Mouse (Mus musculus) forebrain, embryonic 15.5 days (tissue): Measurements from ENCODE around the gene Hnrnpu. TPM values are rescaled to one million over a fixed set of nuclear protein-coding genes. Genes with fewer than 3 reads are reported as not detected.
"Not testable (repeated sequence)": the region's sequence is repeated elsewhere in the genome, so short reads cannot be mapped to it uniquely, and the experiment has no call there.

Experiments
- ATAC-seq: fragments of 200-750 bp; cut with Nextera tagmentation; replicated peaks from 2 replicates; pipeline ENCODE4 v1.8.0; 2017; ENCODE audit warnings: mild to moderate bottlenecking, moderate TSS enrichment, moderate library complexity
- H3K27ac ChIP-seq: fragments of 300-500 bp; sonication (generic); replicated peaks from 2 replicates; pipeline ENCODE4 v1.5.1; 2015; ENCODE audit warnings: mild to moderate bottlenecking, inconsistent platforms
- H3K27me3 ChIP-seq: fragments of 300-500 bp; sonication (generic); 2 replicates; pipeline ENCODE4 v1.6.1; 2015; ENCODE audit warnings: inconsistent platforms
- H3K36me3 ChIP-seq: fragments of 300-500 bp; sonication (generic); 2 replicates; pipeline ENCODE4 v1.6.1; 2015; ENCODE audit warnings: mild to moderate bottlenecking, inconsistent platforms
- H3K4me1 ChIP-seq: fragments of 300-500 bp; sonication (generic); 2 replicates; pipeline ENCODE4 v1.6.1; 2015; ENCODE audit warnings: inconsistent platforms
- H3K4me2 ChIP-seq: fragments of 300-500 bp; sonication (generic); replicated peaks from 2 replicates; pipeline ENCODE4 v1.6.1; 2015; ENCODE audit warnings: mild to moderate bottlenecking, inconsistent platforms
- H3K4me3 ChIP-seq: fragments of 300-500 bp; sonication (generic); 2 replicates; pipeline ENCODE4 v1.5.1; 2015; ENCODE audit warnings: mild to moderate bottlenecking, inconsistent platforms
- H3K9ac ChIP-seq: fragments of 300-500 bp; sonication (generic); replicated peaks from 2 replicates; pipeline ENCODE4 v1.6.1; 2015; ENCODE audit warnings: mild to moderate bottlenecking, inconsistent platforms
- H3K9me3 ChIP-seq: fragments of 300-500 bp; sonication (generic); 2 replicates; pipeline ENCODE4 v1.6.1; 2016; ENCODE audit warnings: inconsistent platforms
- WGBS: fragments of 180-500 bp; shearing (Covaris S2); methylation state at CpG from one replicate; pipeline ENCODE4 v1.1.7; 2015; ENCODE audit warnings: mixed read lengths; 5-methylcytosine and 5-hydroxymethylcytosine counted together
- polyA plus RNA-seq: library from polyadenylated mRNA; unstranded; fragments of >200 nt; fragmentation: Nextera tagmentation; extraction: Ambion mirVana; gene quantifications from 2 replicates; pipeline ENCODE4 v1.2.1, GENCODE M21; 2015

Hnrnpu gene
- polyA plus RNA-seq, 1 experiment from 2014 or later: 410 TPM

GRCm38 (mm10) chr1:178320038-178320722, 17.4 kb downstream of the Hnrnpu start:
- peak overlapping the region; percentile 95 for H3K9ac ChIP-seq
- no peaks in the 10 kb centered on the region for H3K9me3 ChIP-seq
- peak overlapping the region; percentile 60 for H3K4me2 ChIP-seq
- 19% methylated on average over 8 of the region's 8 CpGs for WGBS
- peaks cover 36% of the 10 kb centered on the region for H3K4me1 ChIP-seq
- H3K27ac ChIP-seq: peak overlapping the region; percentile 100
- H3K4me3 ChIP-seq: peak overlapping the region; percentile 81
- no peak for ATAC-seq
- H3K27me3 ChIP-seq: no peaks in the 10 kb centered on the region
- H3K36me3 ChIP-seq: peaks cover 37% of the 10 kb centered on the region

DNA sequence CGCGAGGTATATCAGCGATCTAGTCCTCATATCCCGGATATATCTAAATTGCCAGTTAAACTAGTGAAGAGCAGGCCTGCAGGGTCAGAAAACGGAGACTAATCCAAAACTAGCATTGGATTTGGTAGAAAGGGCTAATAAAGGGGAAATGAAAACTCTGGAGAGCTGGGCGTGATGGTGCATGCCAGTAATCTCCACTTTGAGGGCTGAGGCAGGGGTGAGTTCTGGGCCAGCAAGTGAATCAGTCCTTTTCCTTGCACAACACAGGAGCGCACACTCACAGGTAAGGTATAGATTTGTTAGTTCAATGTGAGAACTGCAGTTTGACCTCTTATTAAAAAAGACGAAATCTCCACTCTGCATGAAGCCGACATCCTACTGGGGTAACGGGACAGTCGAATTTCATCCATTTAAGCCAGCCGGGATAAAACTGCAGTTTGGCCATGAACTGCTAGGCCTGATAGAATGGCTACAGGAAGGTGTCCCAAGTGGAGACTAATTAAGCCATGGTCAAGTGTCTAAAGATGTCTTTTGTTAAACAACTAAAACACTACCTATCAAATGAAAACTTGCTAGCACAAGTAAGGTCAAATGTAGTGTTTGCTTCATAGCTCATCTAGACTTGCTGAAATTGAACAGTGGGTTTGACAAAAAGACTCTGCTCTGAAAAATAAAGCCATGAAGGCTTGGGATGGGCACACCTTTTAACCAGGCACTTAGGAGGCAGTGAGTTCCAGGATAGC, 18.1 kb downstream of the Hnrnpu start:
- peak; percentile 33 for ATAC-seq
- Histone ChIP-seq H3K27me3 (no peaks in the 10 kb centered on the region), H3K27ac (peak overlapping the region; percentile 100), H3K4me3 (peak overlapping the region; percentile 81), H3K9ac (peak overlapping the region; percentile 95), H3K36me3 (peaks cover 29% of the 10 kb centered on the region), H3K9me3 (no peaks in the 10 kb centered on the region), H3K4me2 (peak overlapping the region; percentile 60), H3K4me1 (peaks cover 36% of the 10 kb centered on the region)
- under 1% methylated on average over 12 of the region's 12 CpGs for WGBS

DNA sequence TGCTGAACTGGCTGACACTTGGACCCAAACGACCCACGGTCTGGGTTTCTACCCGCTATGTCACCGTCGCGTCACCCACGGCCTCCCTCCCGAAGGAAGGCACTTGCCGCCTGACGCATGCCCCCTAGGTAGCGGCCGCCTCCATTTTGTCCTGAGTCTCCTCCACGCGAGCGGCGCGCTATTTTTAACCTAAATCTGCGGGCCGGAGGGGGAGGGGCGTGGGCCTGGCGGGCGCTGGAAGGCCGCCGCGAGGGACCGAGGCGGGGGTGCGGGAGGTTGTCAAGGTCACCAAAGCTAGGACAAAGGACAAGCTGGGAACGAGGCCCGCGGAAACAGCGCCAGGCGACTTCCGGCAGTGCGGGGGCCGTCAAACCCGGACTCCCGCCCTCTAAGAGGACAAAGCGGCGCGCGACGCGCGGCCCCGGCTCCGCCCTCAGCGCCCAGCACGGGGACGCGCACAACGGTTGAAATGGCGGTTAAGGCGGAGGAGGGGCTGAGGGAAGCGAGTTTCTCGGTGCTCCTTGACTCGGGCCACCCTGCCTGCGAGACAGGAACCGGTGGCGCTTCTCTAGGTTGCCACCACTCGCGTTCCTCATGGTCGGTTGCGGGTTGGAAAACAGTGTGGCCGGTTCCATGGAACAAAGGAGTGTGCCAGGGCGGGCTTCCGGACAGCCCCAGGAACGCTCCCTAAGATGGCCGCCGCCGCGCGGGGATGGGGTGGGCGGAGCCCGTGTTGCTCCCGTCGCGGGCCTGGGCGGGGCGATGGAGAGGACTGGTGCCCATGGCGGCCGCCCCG, 19.0 kb downstream of the Hnrnpu start, which contains the start of gene Cox20:
TSS of gene Cox20 (plus strand) at position 742 of the 796 bp plus-strand sequence.
- no peaks in the 10 kb centered on the region for H3K9me3 ChIP-seq
- H3K36me3 ChIP-seq: peaks cover 25% of the 10 kb centered on the region
- H3K4me1 ChIP-seq: peaks cover 36% of the 10 kb centered on the region
- peak; percentile 95 for ATAC-seq
- peak within 1 kb of the TSS; percentile 81 for H3K4me3 ChIP-seq
- peak within 1 kb of the TSS; percentile 100 for H3K27ac ChIP-seq
- peak within 1 kb of the TSS; percentile 60 for H3K4me2 ChIP-seq
- H3K27me3 ChIP-seq: no peaks in the 10 kb centered on the region
- peak within 1 kb of the TSS; percentile 95 for H3K9ac ChIP-seq
- under 1% methylated on average over 82 of the region's 83 CpGs for WGBS

DNA sequence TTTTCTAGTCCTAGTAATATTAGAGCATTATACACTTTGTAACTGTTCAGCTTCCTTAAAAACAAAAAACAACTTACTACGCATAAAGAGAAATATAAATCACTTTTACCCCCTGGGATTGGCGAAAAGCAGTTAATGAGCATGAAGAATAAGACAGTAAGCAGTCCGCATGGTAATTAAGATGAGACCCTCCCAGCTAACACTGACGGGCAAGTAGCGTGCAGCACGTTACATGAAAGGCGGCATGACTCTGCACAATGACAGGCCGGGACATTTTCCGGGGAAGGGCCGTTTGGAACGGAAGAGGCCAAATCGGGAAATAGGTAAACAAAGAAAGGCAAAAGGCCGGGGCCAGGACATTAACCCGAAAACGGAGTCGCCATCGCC, 19.6 kb downstream of the Hnrnpu start:
- Histone ChIP-seq H3K9me3 (no peaks in the 10 kb centered on the region), H3K4me3 (peak overlapping the region; percentile 81), H3K4me1 (peaks cover 36% of the 10 kb centered on the region), H3K4me2 (peak overlapping the region; percentile 60), H3K27ac (peak overlapping the region; percentile 100), H3K9ac (peak overlapping the region; percentile 95), H3K36me3 (peaks cover 19% of the 10 kb centered on the region), H3K27me3 (no peaks in the 10 kb centered on the region)
- ATAC-seq: peak; percentile 81
- WGBS: under 1% methylated on average over 17 of the region's 17 CpGs

GRCm38 (mm10) chr1:178317275-178318001, 20.2 kb downstream of the Hnrnpu start:
- Histone ChIP-seq H3K36me3 (peaks cover 13% of the 10 kb centered on the region), H3K4me2 (peak overlapping the region; percentile 60), H3K27ac (peak overlapping the region; percentile 100), H3K9me3 (no peaks in the 10 kb centered on the region), H3K27me3 (no peaks in the 10 kb centered on the region), H3K4me1 (peaks cover 36% of the 10 kb centered on the region), H3K4me3 (peak overlapping the region; percentile 81), H3K9ac (peak overlapping the region; percentile 95)
- 33% methylated on average over 10 of the region's 10 CpGs for WGBS
- ATAC-seq: no peak

GRCm38 (mm10) chr1:178314236-178314635, 23.4 kb downstream of the Hnrnpu start:
- no peak overlapping the region for H3K4me3 ChIP-seq
- H3K27ac ChIP-seq: no peak overlapping the region
- peaks cover 12% of the 10 kb centered on the region for H3K4me1 ChIP-seq
- ATAC-seq: no peak
- 95% methylated on average over 2 of the region's 2 CpGs for WGBS
- no peaks in the 10 kb centered on the region for H3K27me3 ChIP-seq
- no peak overlapping the region for H3K4me2 ChIP-seq
- no peak overlapping the region for H3K9ac ChIP-seq
- H3K36me3 ChIP-seq: no peaks in the 10 kb centered on the region
- no peaks in the 10 kb centered on the region for H3K9me3 ChIP-seq

- H3K4me2 ChIP-seq: no peak overlapping the region
- 95% methylated on average over 1 of the region's 1 CpGs for WGBS
- H3K9ac ChIP-seq: no peak overlapping the region
Observed at GRCm38 (mm10) chr1:178313039-178313597, 24.5 kb downstream of the Hnrnpu start.

DNA sequence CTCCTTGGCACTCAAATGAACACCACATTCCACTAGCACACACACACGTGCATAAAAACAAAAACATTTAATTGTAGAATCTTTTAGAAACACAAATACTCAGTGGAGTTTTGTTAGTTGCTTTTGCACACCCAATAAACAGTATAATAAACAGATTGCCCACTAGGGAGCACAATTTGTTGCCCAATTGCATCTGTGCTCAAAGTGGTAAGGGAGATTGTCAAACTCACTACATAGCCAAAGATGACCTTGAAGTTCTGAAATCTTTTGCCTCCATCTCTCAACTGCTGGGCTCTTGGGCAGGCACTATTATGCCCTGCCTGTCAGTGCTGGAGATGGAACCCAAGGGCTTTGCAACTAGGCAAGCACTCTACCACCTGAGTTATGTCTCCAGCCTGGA, 27.5 kb downstream of the Hnrnpu start:
- WGBS: 78% methylated on average over 1 of the region's 1 CpGs
- Histone ChIP-seq H3K27ac (no peak overlapping the region), H3K4me1 (no peaks in the 10 kb centered on the region)

More at GRCm38 (mm10) chr1:178313039-178313597, 24.5 kb downstream of the Hnrnpu start:
- no peak for ATAC-seq
- Histone ChIP-seq H3K4me1 (peaks cover 12% of the 10 kb centered on the region), H3K36me3 (no peaks in the 10 kb centered on the region), H3K4me3 (no peak overlapping the region), H3K27ac (no peak overlapping the region), H3K27me3 (no peaks in the 10 kb centered on the region), H3K9me3 (no peaks in the 10 kb centered on the region)

GRCm38 (mm10) chr1:178309487-178309886, 28.1 kb downstream of the Hnrnpu start:
- Histone ChIP-seq H3K4me3 (no peak overlapping the region), H3K27me3 (no peaks in the 10 kb centered on the region), H3K36me3 (no peaks in the 10 kb centered on the region), H3K4me1 (no peaks in the 10 kb centered on the region), H3K9ac (no peak overlapping the region), H3K4me2 (no peak overlapping the region), H3K27ac (no peak overlapping the region), H3K9me3 (no peaks in the 10 kb centered on the region)
- 76% methylated on average over 2 of the region's 2 CpGs for WGBS
- ATAC-seq: no peak

More for the DNA sequence above, 27.5 kb downstream of the Hnrnpu start:
- H3K4me2 ChIP-seq: no peak overlapping the region
- no peak for ATAC-seq
- H3K9ac ChIP-seq: no peak overlapping the region
- no peaks in the 10 kb centered on the region for H3K9me3 ChIP-seq
- no peaks in the 10 kb centered on the region for H3K27me3 ChIP-seq
- H3K36me3 ChIP-seq: no peaks in the 10 kb centered on the region
- H3K4me3 ChIP-seq: no peak overlapping the region

DNA sequence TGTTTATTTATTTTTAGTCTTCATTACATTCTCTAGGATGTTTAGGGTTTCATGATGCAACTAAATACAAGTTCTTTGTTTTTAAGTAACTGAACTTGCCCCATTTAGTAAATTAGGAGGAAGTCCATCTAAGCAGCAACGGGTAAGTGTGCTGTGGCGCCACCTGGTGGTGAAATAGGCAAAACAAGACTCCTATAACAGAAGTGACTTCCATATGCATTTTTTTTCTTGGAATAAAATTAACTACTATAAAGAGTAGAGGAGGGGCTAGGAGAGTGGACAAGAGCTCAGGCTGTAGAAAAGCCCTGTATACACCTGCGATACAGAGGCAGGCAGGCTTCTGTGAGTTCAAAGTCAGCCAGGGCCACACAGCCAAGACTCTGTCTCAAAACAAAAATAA, 34.2 kb downstream of the Hnrnpu start:
- no peak overlapping the region for H3K9ac ChIP-seq
- H3K9me3 ChIP-seq: 0 out of 2 replicates have a peak, but pooled peaks cover 7% of the 10 kb centered on the region
- no peak overlapping the region for H3K4me2 ChIP-seq
- no peaks in the 10 kb centered on the region for H3K36me3 ChIP-seq
- H3K4me3 ChIP-seq: no peak overlapping the region
- no peaks in the 10 kb centered on the region for H3K4me1 ChIP-seq
- WGBS: 24% methylated on average over 3 of the region's 3 CpGs
- no peak overlapping the region for H3K27ac ChIP-seq
- no peaks in the 10 kb centered on the region for H3K27me3 ChIP-seq
- no peak for ATAC-seq

DNA sequence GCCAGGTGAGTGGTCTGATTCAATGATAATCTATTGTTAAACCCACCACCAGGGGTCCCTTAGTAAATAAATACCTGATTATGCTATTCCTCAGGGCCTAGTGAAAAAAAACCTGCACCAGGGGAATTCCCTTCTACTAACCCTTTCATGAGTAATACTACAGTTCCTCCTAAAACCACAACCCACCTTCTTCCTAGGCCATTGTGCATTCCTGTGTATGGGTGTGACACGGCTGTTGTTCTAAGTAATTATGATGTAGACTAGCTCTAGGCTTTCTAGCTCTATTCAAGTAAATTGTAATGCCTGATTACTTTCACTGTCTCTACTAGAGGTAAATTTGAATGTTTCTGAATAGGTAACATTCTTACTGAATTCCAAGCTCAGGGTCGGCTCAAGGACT, 36.3 kb downstream of the Hnrnpu start:
- not testable (repeated sequence) for H3K36me3 ChIP-seq, H3K27me3 ChIP-seq, H3K4me1 ChIP-seq, H3K4me3 ChIP-seq, ATAC-seq, H3K27ac ChIP-seq, H3K9me3 ChIP-seq, H3K4me2 ChIP-seq, H3K9ac ChIP-seq
- WGBS: 91% methylated on average over 2 of the region's 2 CpGs
